Mouse (Mus musculus) right cerebral cortex, postnatal 10 days (tissue): ENCODE measurements around the gene Cotl1.
"Not testable (repeated sequence)": the region's sequence is repeated elsewhere in the genome, so short reads cannot be mapped to it uniquely, and the experiment has no call there.

Experiments
- DNase-seq, 2 experiments: peaks; one replicate each; pipeline ENCODE4 v3.0.0; 2021; ENCODE audit warnings: low spot score in 2 of 2

Gene Cotl1

GRCm38 (mm10) chr8:119840275-119840808 lies at the start of gene Cotl1:
TSS of gene Cotl1 (minus strand) at chr8:119840544.
- peak; percentile 98 to 99 for DNase-seq

DNA sequence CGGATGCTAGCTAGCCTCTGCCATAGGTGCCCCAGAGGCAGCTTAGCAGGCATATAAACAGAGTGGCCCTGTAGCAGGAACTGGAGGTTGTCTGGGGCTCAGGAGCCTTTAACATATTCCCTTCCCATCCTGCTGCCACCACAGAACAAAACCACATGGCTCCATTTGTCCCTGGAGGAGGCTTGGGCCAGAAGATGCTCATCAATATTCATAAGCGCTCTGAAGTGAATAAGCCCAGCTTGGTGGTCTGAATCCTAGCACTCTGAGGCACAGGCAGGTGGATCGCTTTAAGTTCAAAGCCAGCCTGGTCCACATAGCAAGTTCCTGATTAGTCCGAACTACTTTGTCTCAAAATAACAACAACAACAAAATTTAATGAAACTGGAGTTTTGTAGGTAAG lies 47.7 kb upstream of the Cotl1 start:
- no peak for DNase-seq

- peak in 1 of 2 experiments; percentile 43 for DNase-seq
Observed at GRCm38 (mm10) chr8:119887130-119887529, 46.8 kb upstream of the Cotl1 start.

- peak; percentile 47 to 49 for DNase-seq
Observed at GRCm38 (mm10) chr8:119885612-119886011, 45.3 kb upstream of the Cotl1 start.

- DNase-seq, result no peak
Observed at GRCm38 (mm10) chr8:119883281-119883680, 42.9 kb upstream of the Cotl1 start.

DNA sequence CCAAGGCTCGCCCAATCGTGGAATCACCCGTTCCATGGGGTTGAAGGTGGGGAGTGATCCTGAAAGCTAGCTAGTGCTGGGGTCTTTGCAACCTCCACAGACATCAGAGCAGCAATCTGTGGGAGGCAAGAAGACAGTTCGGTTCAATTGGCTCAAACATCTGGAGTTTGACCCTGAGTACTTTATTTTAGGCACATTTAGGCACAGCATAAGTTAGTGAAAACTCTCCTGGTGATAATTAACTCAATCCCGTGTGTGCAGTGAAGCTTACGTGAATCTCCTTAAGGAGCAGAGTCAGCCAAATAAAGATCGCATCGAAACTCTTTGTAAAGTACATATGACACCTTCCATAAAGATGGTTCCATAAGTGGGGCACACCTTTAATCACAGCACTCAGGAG lies 41.6 kb upstream of the Cotl1 start:
- no peak for DNase-seq

DNA sequence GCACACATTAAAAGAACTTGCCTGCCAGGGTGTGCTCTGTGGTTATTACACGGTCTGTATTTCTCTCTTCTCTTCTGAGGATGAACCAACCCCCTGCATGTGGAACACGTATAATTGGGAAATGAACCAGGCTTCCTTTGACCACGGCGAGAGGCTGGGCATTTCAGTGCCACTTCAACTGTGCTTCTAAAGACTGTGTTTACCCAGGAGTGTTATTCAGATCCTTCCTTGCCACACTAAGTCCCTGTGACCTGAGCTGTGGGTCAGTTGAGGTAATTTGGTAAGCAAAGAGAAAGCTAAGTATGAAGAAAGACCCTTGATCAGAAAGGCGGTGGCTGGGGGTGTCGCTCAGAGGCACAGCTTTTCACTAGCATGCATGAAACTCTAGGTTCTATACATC lies 41.0 kb upstream of the Cotl1 start:
- no peak for DNase-seq

DNA sequence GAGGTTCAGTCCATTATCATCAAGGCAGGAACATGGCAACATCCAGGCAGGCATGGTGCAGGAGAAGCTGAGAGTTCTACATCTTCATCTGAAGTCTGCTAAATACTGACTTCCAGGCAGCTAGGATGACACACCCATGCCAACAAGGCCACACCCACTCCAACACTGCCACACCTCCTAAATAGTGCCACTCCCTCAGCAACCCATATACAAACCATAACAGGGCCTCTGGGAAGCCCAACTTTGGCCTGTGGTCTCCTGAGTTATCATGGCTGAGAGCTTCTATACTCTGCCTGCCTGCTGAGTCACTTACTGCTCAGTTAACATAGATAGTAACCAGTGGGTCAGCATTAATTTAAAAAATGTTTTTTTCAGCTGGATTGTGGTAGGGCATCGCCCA lies 32.8 kb upstream of the Cotl1 start:
- no peak for DNase-seq

GRCm38 (mm10) chr8:119869616-119870015 lies 29.3 kb upstream of the Cotl1 start:
- no peak for DNase-seq

GRCm38 (mm10) chr8:119862749-119863148 lies 22.4 kb upstream of the Cotl1 start:
- no peak for DNase-seq

DNA sequence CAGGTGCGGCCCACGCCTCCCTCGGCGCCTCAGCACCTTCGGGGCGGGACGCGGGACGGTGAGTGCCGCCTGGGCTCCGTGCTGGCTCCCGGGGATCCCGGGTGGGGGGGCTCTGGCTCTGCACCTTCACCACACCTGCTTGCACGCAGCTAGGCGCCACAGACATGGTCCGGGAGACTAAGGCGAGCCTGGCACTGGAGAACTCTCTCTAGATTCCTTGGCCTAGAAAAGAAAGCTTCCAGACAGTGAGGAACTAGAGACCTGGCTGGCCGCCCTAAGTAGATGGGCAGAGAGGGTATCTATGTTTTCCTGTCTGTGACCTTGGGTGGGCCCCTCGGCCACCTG lies 22.0 kb upstream of the Cotl1 start:
- DNase-seq, result no peak

GRCm38 (mm10) chr8:119861706-119862389 lies 21.5 kb upstream of the Cotl1 start, which contains the start of gene Klhl36:
TSS of gene Klhl36 (plus strand) at chr8:119862266.
- DNase-seq, result peak; percentile 96 to 97

DNA sequence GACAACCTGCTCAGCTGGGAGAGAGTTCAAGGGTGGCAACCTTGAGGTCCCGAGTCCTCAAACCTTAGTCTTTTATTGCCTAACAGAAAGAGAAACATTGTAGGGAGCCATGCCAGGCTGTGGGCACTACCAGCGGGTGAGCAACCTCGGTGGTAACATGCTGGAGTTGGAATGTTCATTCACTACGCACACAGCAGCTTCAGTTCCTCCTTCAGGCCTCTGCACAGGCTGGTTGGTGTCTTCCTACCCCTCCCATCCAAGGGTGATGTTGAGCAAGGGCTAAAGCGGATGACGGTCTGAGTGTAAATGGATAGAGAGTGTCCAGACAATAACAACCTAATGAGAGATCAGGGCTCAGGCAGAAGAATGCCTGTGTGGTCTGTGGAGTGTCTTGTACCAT lies 17.4 kb upstream of the Cotl1 start:
- DNase-seq, result no peak

- no peak for DNase-seq
Observed at GRCm38 (mm10) chr8:119855656-119856055, 15.3 kb upstream of the Cotl1 start.

DNA sequence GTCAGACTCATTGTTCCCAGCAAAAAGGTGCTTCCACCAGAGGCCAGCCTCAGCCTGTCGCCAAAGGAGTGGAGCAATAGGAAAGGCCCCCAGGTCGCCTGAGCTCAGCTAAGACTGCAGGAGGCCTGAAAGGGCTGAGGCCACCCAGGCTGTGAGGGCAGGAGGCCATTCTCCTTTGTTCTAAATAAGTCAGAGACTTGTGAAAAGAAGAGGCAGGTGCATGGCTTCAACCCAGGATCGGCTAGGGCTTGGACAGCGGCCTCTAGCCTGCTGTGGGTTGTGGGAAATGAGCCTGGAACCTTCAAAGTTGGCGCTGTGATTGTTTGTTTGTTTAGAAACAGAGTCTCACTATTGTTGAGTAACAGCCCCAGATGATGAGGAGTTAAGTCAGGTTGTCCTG lies 13.7 kb upstream of the Cotl1 start:
- no peak for DNase-seq

DNA sequence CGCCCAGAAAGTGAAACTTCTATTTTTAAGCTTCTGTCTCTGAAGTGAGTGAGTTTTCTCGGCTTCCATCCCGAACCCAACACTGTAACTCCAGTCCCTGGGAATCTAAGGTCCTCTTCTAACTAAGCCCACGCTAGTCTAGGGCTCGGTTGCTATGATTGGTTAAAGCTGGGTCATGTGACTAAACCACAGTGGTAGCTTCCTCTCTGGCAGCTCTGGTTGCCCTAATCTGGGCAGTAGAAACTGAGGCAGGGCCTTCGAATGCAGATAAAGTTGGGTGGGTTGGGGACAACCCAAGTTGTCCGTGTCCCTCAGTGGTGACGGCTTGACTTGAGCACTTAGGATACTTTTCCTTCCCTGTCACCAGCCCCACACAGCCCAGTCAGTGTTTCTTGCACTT lies 13.2 kb upstream of the Cotl1 start:
- DNase-seq, result no peak

DNA sequence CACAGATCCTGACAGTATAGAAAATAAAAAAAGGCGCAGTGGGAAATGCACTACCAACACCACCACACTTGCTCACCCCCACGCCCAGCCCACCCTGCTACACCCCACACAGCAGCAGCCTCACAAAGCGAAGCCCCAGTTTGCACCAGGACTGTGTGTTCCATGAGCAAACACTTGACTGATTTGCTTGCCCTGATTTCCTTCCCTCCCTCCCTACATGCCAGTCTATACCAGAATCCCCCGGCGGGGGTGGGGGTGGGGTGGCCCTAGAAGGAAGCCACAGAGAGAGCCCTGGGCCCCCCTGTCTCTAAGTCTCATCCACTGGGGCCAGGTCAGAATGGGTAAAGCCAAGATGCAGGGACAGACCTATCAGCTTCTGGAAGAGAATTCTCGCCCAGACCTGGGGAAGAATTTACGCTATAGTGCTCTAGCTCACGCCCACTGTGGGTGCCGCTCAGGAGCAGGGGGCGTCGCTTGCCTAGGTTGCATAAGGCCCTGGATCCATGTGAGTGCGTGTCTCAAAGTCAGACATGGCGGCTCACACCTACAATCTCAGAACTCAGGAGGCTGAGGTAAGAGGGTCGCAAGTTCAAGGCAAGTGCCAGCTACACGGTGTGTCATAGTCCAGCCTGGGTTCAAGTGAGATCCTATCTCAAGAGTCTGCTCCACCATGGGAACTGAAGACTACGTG lies 7.0 kb upstream of the Cotl1 start:
- DNase-seq, result no peak

DNA sequence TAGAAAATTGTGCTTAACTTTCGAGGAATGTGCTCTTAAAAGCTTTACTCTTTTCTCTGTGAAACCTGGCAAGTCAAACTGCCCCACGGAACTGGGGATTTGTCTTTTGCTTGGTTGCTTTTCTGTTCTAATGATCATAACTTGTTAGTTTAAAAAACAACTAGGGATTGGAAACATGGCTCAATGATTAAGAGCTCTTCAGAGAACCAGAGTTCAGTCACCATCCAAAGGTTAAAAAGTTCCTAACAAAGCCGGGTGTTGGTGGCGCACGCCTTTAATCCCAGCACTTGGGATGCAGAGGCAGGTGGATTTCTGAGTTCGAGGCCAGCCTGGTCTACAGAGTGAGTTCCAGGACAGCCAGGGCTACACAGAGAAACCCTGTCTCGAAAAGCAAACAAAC lies 5.4 kb upstream of the Cotl1 start:
- DNase-seq, result not testable (repeated sequence)

DNA sequence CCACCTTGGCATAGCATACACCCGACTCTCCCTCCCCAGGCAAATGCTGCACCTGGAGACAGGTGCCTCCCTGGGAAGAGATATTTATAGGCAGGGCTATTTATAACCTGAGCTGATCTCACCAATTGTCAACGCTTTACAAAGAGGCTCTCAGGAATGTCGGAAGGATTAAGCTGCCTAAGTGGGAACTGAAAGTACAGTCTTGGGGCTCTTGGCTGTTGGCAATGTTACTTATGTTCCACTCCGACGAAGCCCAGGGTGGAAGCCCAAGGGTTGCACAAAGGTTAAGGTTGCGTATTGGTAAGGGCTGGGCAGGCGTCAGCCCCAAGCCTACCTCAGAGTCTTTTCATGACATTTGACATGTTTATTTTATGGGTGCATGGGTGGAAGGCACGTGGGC lies 4.2 kb upstream of the Cotl1 start:
- DNase-seq, result no peak

GRCm38 (mm10) chr8:119843444-119843843 lies 3.1 kb upstream of the Cotl1 start:
- DNase-seq, result peak; percentile 82 to 87

DNA sequence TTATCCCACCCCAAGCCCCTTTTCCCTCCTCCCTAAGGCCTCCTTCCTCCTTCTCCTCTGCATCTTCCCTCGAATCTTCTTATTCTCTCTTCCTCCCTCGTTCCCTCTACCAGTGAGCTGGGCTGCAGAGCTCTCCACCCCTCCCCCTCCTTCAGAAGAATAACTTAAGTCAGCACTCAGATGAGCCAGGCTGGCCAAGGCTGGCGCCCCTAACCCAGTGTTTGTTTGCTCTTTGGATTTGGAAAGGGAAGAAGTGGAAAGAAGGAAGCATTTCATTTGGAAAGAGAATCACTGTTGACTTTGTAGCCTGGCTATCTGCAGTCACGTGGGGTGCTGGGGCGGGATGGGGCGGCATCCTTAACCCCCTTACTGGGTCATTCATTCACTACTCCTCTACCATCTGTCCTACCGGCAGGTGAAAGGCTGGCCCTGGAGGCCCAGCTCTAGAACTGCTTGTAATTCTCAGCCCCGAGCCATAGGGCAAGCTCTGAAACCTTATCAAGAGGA lies 614 bp upstream of the Cotl1 start:
- DNase-seq, result no peak

- DNase-seq, result no peak
Observed at GRCm38 (mm10) chr8:119839419-119840021, 824 bp downstream of the Cotl1 start.

- no peak for DNase-seq
Observed at GRCm38 (mm10) chr8:119838983-119839340, 1.4 kb downstream of the Cotl1 start.
